Mouse (Mus musculus) heart, embryonic 14.5 days (tissue): ENCODE measurements around the gene Padi2. TPM values are rescaled to one million over a fixed set of nuclear protein-coding genes. Genes with fewer than 3 reads are reported as not detected.

Source experiments
- ATAC-seq: fragments of 200-750 bp; cut with Nextera tagmentation; 2 replicates; pipeline ENCODE4 v1.8.0; 2017; ENCODE audit warnings: low read depth, moderate TSS enrichment; ENCODE audit not compliant: insufficient number of reproducible peaks, insufficient read depth, low FRiP score
- H3K27ac ChIP-seq, 2 experiments: fragments of 200-500 bp in 1 of 2; fragments of 300-500 bp in 1 of 2; sonication (generic) in 1 of 2; replicated peaks in 1 of 2; 2 replicates each; pipeline ENCODE4 v1.5.1; 2012 to 2014; ENCODE audit warnings: low read depth in 2 of 2, low read length in 2 of 2, control low read depth in 1 of 2, mild to moderate bottlenecking in 1 of 2, mixed read lengths in 1 of 2; ENCODE audit not compliant: control insufficient read depth in 1 of 2, insufficient read depth in 1 of 2
- H3K27me3 ChIP-seq: fragments of 300-500 bp; sonication (generic); 2 replicates; pipeline ENCODE4 v1.6.1; 2014; ENCODE audit warnings: mild to moderate bottlenecking, low read length, control low read depth; ENCODE audit not compliant: control insufficient read depth, insufficient read depth
- H3K36me3 ChIP-seq: fragments of 300-500 bp; sonication (generic); 2 replicates; pipeline ENCODE4 v1.6.1; 2014; ENCODE audit warnings: mild to moderate bottlenecking, control low read depth, low read length, mixed read lengths; ENCODE audit not compliant: control insufficient read depth, insufficient read depth
- H3K4me1 ChIP-seq, 2 experiments: fragments of 200-500 bp in 1 of 2; fragments of 300-500 bp in 1 of 2; sonication (generic) in 1 of 2; 2 replicates each; pipeline ENCODE4 v1.6.1; 2012 to 2014; ENCODE audit warnings: low read length in 2 of 2, control low read depth in 1 of 2, mixed read lengths in 1 of 2; ENCODE audit not compliant: control insufficient read depth in 2 of 2, insufficient read depth in 2 of 2
- H3K4me2 ChIP-seq: fragments of 300-500 bp; sonication (generic); 2 replicates; pipeline ENCODE4 v1.6.1; 2014; ENCODE audit warnings: mild to moderate bottlenecking, low read length
- H3K4me3 ChIP-seq, 2 experiments: fragments of 200-500 bp in 1 of 2; fragments of 300-500 bp in 1 of 2; sonication (generic) in 1 of 2; 2 replicates each; pipeline ENCODE4 v1.5.1; 2012 to 2014; ENCODE audit warnings: low read length in 2 of 2, mild to moderate bottlenecking in 2 of 2, control low read depth in 1 of 2, low read depth in 1 of 2, moderate library complexity in 1 of 2; ENCODE audit not compliant: control insufficient read depth in 1 of 2, insufficient read depth in 1 of 2
- H3K9ac ChIP-seq: fragments of 300-500 bp; sonication (generic); 2 replicates; pipeline ENCODE4 v1.6.1; 2014; ENCODE audit warnings: mild to moderate bottlenecking, low read length
- H3K9me3 ChIP-seq: fragments of 300-500 bp; sonication (generic); 2 replicates; pipeline ENCODE4 v1.6.1; 2016; ENCODE audit warnings: low read length, control low read depth; ENCODE audit not compliant: control insufficient read depth
- WGBS: fragments of 180-500 bp; shearing (Covaris S2); extraction: QIAGEN DNeasy Blood & Tissue Kit; methylation state at CpG from one replicate; pipeline ENCODE4 v1.1.7; 2014; 5-methylcytosine and 5-hydroxymethylcytosine counted together
- polyA plus RNA-seq: library from polyadenylated mRNA; unstranded; fragments of >200 nt; fragmentation: Nextera tagmentation; extraction: Ambion mirVana; gene quantifications from 2 replicates; pipeline ENCODE4 v1.2.1, GENCODE M21; 2014

Padi2 gene
- polyA plus RNA-seq, 1 experiment from 2014 or later = 0.89 TPM

GRCm38 (mm10) chr4:140988706-140989290, 82.7 kb downstream of the Padi2 start:
- no peaks in the 10 kb centered on the region for H3K27me3 ChIP-seq
- H3K36me3 ChIP-seq = peaks cover 20% of the 10 kb centered on the region
- no peak for ATAC-seq
- H3K4me3 ChIP-seq = no peak overlapping the region
- no peak overlapping the region for H3K4me2 ChIP-seq
- H3K27ac ChIP-seq = no peak overlapping the region
- no peak overlapping the region for H3K9ac ChIP-seq
- 63% methylated on average over 7 of the region's 7 CpGs for WGBS
- H3K9me3 ChIP-seq = no peaks in the 10 kb centered on the region
- peaks cover 10 to 13% of the 10 kb centered on the region in 2 experiments for H3K4me1 ChIP-seq

- H3K4me1 ChIP-seq = peaks cover 10% of the 10 kb centered on the region in 2 experiments
- H3K4me3 ChIP-seq = no peak overlapping the region
- peaks cover 27% of the 10 kb centered on the region for H3K36me3 ChIP-seq
- H3K27me3 ChIP-seq = no peaks in the 10 kb centered on the region
- no peak overlapping the region for H3K4me2 ChIP-seq
- no peak for ATAC-seq
- H3K9ac ChIP-seq = no peak overlapping the region
- 84% methylated on average over 14 of the region's 14 CpGs for WGBS
- H3K27ac ChIP-seq = no peak overlapping the region
- H3K9me3 ChIP-seq = no peaks in the 10 kb centered on the region
These were observed 83.3 kb downstream of the Padi2 start for GRCm38 (mm10) chr4:140989447-140989846.

- no peak overlapping the region for H3K4me3 ChIP-seq
- H3K27ac ChIP-seq = no peak overlapping the region
- H3K36me3 ChIP-seq = peaks cover 55% of the 10 kb centered on the region
- peaks cover 6 to 8% of the 10 kb centered on the region in 2 experiments for H3K4me1 ChIP-seq
- H3K27me3 ChIP-seq = no peaks in the 10 kb centered on the region
- H3K9me3 ChIP-seq = no peaks in the 10 kb centered on the region
- no peak overlapping the region for H3K4me2 ChIP-seq
- 84% methylated on average over 20 of the region's 20 CpGs for WGBS
- ATAC-seq = no peak
- no peak overlapping the region for H3K9ac ChIP-seq
These were observed 86.1 kb downstream of the Padi2 start for GRCm38 (mm10) chr4:140992215-140992614.

GRCm38 (mm10) chr4:140993846-140994245, 87.7 kb downstream of the Padi2 start:
- no peak overlapping the region for H3K27ac ChIP-seq
- H3K9me3 ChIP-seq = no peaks in the 10 kb centered on the region
- no peaks in the 10 kb centered on the region for H3K27me3 ChIP-seq
- WGBS = 84% methylated on average over 8 of the region's 8 CpGs
- peaks cover 68% of the 10 kb centered on the region for H3K36me3 ChIP-seq
- H3K9ac ChIP-seq = no peak overlapping the region
- no peak overlapping the region for H3K4me2 ChIP-seq
- no peak for ATAC-seq
- peaks cover 0 to under 1% of the 10 kb centered on the region in 2 experiments; a peak in 2 of 4 replicates for H3K4me1 ChIP-seq
- no peak overlapping the region for H3K4me3 ChIP-seq

GRCm38 (mm10) chr4:140995811-140996210, 89.7 kb downstream of the Padi2 start:
- WGBS = 92% methylated on average over 8 of the region's 8 CpGs
- no peaks in the 10 kb centered on the region for H3K9me3 ChIP-seq
- H3K36me3 ChIP-seq = peaks cover 88% of the 10 kb centered on the region
- no peak overlapping the region for H3K27ac ChIP-seq
- no peak overlapping the region for H3K4me2 ChIP-seq
- ATAC-seq = no peak
- no peaks in the 10 kb centered on the region for H3K4me1 ChIP-seq
- H3K9ac ChIP-seq = no peak overlapping the region
- no peaks in the 10 kb centered on the region for H3K27me3 ChIP-seq
- no peak overlapping the region for H3K4me3 ChIP-seq

GRCm38 (mm10) chr4:140996812-140997211, 90.7 kb downstream of the Padi2 start:
- no peaks in the 10 kb centered on the region for H3K9me3 ChIP-seq
- H3K9ac ChIP-seq = no peak overlapping the region
- ATAC-seq = no peak
- peaks cover 97% of the 10 kb centered on the region for H3K36me3 ChIP-seq
- H3K4me3 ChIP-seq = no peak overlapping the region
- 92% methylated on average over 9 of the region's 9 CpGs for WGBS
- H3K27ac ChIP-seq = no peak overlapping the region
- no peaks in the 10 kb centered on the region for H3K4me1 ChIP-seq
- H3K4me2 ChIP-seq = no peak overlapping the region
- H3K27me3 ChIP-seq = no peaks in the 10 kb centered on the region

Other genes with a start within 250 kb of the Padi2 start
- gene Arhgef10l, start 240.3 kb upstream of the Padi2 start, polyA plus RNA-seq = 14.2 and 15.9 TPM in 2 replicates
- 15.1 and 16.1 TPM in 2 replicates for gene Rcc2, start 205.8 kb upstream of the Padi2 start, polyA plus RNA-seq
- gene Padi6, start 163.7 kb upstream of the Padi2 start, polyA plus RNA-seq = not detected in 2 replicates
- 1.9 and 2.1 TPM in 2 replicates for gene Padi4, start 132.1 kb upstream of the Padi2 start, polyA plus RNA-seq
- gene Padi3, start 95.7 kb upstream of the Padi2 start, polyA plus RNA-seq = not detected in 2 replicates
- gene Padi1, start 60.6 kb upstream of the Padi2 start, polyA plus RNA-seq = 0.09 TPM in 1 of 2 replicates, not detected in the other
- gene Sdhb, start 54.9 kb downstream of the Padi2 start, polyA plus RNA-seq = 1,003 and 1,015 TPM in 2 replicates
- 24.7 and 27.2 TPM in 2 replicates for gene Atp13a2, start 80.5 kb downstream of the Padi2 start, polyA plus RNA-seq
- gene Mfap2, start 104.1 kb downstream of the Padi2 start, polyA plus RNA-seq = 243 and 295 TPM in 2 replicates
- 3.3 and 4.4 TPM in 2 replicates for gene Crocc, start 154.2 kb downstream of the Padi2 start, polyA plus RNA-seq
- 33.1 and 34.2 TPM in 2 replicates for gene Necap2, start 172.0 kb downstream of the Padi2 start, polyA plus RNA-seq
- not detected in 2 replicates for gene Spata21, start 182.0 kb downstream of the Padi2 start, polyA plus RNA-seq
- 20.8 and 24.0 TPM in 2 replicates for gene Szrd1, start 233.4 kb downstream of the Padi2 start, polyA plus RNA-seq
- gene Fbxo42, start 241.6 kb downstream of the Padi2 start, polyA plus RNA-seq = 12.7 and 15.7 TPM in 2 replicates